Mouse (Mus musculus) spleen, postnatal 4 days (tissue): ENCODE results near the gene Slc27a2.
A peak's percentile ranks its signal among the peaks of the same experiment; 100 is the strongest.
"Not testable (repeated sequence)": the region's sequence is repeated elsewhere in the genome, so short reads cannot be mapped to it uniquely, and the experiment has no call there.

Source experiments
- DNase-seq, 2 experiments: peaks; one replicate each; pipeline ENCODE4 v3.0.0; 2022; ENCODE audit warnings: low spot score in 2 of 2

Gene Slc27a2

DNA sequence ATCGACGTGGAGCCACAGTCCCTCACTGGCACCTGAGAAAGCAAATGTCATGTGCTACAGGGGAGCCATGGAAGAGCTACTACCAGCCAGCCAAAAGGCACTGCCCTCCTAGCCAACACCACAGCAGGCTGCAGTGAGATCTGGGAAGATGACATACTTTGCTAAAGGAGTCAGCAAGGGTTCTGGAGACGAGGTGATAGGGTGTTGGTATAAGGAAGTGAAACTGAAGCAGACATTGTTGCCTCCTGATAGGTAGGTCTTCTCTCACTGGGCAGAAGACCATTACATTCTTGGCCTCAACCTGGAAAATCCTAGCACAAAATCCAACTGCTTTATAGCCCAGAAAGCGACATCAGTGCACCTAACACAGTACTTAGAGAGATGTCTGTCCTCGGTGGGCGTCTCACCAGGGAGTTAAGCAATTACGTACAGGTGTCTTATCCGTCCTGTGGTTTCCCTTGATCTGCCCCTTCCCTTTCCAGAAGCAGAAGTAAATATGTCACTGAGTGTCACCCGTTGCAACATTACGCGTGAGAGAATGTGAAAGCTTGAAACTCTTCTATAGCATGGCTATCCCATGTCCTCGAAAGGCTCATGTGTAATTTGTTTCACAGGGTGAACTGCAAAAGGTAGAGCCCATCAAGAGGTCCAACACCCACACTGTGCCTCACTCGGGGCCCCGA lies 49.9 kb downstream of the Slc27a2 start:
- no peak for DNase-seq

DNA sequence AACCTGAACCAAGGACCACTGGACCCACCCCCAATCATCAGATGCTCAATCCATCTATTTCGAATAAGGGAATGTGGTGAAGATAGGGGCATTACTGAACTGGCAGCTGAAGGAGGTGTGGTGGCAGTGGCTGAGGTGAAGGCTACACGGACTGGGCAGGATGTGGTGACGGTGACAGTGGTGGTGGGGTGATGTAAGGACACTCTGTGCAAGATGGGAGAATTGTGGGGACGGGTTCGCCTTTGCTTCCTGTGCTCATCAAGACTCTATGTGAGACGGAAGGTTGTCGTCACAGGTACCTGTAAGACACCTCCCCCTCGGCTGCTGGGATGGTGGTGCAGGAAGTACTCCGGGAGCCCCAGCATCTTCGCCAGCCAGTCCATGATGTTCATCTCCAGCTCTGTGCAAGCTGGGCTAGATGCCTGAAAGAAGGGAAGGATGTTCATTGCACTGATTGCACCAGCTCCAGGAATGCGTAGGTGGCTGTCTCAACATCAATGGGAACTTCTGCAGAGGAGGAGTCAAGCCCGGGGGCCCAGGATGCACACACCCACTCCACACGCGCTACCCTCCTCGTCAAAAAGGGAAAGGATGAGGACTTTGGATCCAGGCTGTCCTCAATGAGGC lies 54.0 kb downstream of the Slc27a2 start:
- DNase-seq = peak in 1 of 2 experiments; percentile 25

DNA sequence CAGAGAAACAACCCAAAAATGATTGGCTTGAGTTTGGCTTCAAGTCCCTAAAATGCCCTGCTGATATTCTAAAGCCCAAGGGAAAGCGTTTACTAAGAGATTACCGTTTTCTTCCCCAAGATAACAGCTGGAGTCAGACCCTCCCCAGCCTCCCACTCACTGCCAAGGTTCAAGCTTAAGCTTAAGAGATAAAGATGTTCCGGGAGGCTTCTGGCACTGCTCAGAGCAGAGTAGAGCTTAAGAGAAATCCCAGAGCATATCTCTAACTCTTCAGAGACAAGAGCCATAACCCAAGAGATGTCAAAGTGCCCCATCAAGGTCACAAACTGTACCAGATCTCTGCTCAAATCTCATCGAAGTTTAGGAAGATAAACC lies 54.5 kb downstream of the Slc27a2 start:
- DNase-seq = no peak

DNA sequence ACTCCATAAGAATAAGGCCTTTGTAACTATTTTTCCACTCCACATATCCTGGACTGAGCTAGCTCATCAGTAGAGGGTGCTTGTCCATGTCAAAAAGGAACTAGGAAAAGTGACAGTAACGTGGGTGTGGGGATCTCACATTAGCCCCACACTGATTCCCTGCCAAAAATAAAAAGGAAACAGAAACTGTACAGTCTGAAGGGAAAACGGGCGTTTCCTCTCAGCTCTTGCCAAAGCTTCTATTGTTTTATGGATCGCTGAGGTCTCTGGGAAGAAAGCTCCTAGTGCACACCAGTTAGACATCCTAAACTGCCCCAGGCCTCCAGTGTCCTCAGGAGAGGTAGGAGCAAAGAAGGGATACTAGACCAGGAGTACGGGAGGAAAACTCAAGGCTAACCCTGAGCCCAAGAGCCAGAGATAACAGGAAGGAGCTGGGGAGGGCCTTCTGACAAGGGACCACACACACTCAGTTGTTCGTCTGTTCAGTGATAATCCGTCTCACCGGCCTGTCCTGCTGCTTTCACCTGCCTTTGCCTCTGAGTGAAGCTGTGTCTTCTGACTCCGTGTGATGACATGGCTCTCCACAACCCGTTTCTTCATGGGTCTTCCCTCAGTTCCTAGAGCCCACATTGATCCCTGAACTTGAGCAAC lies 55.5 kb downstream of the Slc27a2 start:
- DNase-seq = no peak

DNA sequence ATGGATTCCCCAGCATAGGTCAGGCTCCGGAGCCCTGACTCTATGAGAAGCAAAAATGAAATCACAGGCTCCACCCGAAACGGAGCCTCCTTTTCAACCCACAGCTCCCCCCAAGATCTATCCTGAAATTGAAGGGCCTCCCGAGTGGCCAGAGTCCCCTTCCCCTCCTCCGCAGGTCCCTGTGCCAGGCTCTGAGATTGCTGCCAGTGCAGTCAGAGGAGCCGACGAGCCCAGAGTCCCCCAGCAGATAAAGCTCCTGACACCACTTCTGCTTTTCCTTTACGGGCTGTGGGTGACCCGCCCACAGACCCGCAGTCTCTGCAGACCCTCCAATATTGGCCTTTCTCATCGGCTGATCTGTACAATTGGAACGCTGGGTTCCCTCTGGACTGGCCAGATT lies 57.4 kb downstream of the Slc27a2 start:
- DNase-seq = not testable (repeated sequence)

DNA sequence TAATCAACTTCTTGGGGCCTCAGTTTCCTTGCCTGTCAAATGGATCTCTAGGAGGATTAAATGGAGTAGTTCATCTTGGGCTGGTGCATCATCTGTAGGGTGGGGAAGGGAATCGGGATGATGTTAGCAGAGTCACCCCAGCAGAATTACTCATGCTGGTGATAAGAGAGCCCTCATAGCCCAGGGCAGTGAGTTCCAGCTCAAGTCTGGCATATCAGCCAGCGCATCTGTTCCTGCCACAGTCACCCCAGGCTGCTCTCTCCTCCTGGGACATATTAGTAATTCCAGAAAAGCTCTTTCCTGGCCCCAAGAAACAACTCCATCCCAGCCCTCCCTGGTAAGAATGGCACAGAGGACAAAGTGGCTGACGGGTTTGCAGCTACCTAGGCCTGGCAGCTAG lies 63.1 kb downstream of the Slc27a2 start:
- DNase-seq = no peak

DNA sequence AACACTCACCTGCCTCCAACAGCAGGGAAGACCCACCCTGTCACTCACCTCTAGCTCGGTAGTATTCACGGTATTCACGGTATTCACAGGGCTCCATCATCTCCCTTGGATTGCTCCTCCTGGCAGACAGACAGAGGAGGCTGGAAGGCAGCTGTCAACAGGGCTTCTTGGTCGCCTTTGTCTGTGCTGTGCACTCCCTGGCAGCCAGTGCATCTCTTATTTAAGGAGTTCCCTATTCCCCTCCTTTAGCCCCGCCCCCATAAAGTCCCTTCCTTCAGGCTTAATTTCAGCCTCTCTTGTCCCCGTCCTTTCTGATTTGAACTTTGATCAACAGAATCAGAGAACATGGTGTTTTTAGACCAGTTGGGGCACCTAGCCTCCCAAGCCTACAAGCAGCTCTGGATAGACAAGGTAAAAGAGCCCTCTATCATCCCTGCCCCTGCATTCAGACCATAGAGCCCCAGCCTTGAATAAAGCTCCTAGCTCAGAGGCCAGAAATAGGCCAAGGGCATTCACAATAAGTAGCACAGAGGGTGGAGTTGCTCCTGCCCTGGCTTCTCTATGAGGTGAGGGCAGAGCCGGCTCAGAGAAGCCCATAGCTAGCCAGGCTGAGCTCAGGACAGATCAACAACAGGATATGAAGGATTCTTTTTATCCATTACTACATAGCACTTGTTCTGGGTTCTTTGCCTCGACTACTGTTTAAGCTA lies 66.4 kb downstream of the Slc27a2 start:
- no peak for DNase-seq

DNA sequence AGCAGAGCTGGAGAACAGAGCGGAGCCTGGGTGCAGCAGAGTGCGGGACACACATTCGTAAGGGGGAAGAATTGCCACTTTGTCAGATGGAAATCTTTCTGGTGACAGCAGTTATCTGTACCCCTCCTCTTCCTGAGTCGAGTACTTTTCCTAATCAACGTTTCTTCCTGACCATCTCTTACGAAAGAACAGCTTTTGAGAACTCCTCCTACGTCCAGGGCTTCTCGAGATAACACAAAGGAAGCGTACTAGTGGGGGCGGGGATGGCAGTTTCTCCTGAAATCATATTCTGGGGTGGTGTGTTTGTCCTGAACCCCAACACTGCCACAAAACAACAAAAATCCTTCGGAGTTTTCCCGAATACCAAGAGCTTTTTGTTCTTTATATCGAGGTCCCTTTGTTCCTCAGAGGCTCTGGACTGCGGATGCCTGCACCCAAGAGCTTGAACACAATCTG lies 67.1 kb downstream of the Slc27a2 start, which contains the start of gene Hdc:
Gene Hdc, minus strand, starts transcription at position 51 of the 456 bp plus-strand sequence.
- DNase-seq = no peak

DNA sequence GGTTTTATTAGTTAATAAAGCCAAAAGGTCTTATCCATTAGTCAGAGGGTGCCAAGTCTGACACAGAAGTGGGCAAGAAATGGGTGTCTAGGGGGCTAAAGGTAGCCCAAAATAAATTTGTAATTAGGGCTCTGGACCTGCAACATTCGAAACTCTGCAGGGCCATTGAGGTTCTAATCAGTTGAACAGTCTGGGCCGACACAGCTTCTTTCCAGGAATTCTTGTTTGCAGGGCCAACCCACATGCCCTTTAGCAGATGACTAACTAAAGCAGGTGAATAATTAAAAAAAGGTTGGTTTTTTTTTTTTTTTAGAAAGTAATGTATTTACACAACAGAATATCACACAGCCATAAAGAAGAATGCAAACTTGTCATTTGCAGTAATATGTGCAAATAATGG lies 70.2 kb downstream of the Slc27a2 start:
- DNase-seq = no peak

DNA sequence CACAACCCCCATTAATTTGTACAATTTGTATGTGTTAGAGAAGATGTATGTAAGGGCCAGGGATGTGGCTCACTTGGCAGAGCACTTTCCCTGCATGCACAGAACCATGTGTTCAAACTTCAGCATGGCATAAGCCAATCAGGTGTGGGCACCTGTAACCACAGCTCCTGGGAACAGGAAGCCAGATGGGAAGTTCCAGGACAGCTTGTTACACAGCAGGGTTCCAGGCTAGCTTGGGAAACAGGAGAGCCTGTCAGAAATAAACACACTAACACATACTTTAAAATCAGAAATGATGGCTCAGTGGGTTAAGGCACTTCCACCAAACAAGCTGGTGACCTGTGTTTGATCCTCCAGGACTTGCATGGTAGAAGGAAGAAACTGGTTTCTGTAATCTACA lies 70.9 kb downstream of the Slc27a2 start:
- DNase-seq = no peak

DNA sequence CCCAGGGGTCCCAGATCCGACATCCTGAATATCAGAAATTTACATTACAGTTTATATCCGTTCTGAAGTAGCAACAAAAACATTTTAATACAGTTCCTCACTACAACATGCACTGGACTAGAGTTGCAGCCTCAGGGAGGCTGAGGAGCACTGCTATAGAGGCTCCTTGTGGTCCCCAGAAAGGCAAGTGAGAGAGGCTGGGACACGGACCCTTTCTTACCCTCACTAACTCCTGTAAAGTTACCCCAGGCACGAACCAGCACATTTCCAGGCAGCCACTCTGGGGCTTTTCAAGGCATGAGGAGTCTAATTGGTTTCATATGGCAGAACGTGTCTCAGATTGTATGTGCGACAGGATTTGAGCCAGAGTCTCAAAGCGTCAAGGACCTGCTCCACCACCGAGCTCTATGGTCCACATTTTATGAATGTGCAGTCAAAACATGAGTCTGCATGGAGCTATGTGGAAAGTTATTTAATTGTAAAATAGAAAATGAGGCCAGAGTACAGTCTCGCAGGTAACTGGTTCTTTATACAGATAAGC lies 76.3 kb downstream of the Slc27a2 start:
- DNase-seq = no peak

DNA sequence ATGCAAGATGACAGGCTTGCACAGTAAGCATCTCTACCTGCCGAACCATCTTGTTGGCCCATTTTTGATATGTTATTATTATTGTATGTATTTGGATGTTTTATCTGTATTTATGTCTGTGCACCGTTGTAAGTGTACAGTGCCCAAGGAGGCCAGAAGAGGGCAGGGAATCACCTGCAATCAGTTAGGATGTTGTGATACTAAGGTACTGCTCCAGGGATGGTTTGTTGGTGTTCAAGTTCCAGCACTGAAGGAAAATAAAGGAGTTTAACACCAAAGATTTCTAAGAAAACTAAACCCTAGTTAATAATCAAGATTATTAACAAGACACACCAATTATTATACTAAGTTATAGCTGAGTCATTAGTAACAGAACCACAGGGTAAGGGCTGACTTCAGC lies 81.0 kb downstream of the Slc27a2 start:
- DNase-seq = no peak

DNA sequence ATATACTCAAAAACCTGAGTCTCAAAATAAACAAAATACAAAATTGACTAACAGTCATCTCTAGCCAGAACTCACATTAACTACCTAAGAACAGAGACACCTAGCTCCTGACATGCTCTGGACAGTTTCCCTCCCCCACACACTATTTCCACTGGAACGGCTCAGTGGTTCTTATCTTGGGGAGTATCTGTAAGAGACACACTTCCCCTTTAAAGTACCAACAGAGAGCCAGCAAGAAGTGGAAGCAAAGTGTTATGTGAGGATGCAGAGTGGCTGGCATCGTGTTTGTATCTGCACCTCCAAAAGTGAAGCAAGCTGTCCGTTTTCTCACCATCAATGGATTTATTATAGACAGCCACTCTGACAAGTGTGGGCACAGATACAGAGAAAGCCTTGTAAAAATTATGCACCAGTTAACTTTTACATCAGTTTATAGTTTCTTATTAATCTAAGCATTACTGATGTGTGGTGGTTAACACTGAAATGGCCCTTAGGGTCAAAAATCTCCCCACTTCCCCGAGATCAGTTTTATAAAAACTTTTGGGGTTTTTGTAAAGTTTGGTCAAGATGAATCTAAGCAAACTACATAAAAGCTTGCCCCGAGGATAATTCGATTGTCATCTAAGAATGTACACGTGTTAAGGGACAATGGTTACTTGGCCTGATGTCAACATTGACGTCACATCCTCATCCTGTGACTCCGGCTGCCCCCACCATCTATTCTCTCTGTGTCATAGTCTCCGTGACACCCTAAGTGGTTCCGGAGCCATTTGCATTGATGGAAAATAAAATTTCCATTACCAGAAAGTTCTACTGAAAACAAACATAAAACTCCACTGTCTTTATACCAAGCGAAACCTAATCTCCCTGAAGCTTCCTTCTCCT lies 84.0 kb downstream of the Slc27a2 start:
- no peak for DNase-seq
